Mouse (Mus musculus): ENCODE measurements around the gene Col25a1.

- TF ChIP-seq CEBPB (IDR thresholded peaks at IDR 0.05; ENCODE audit: insufficient read depth, poor library complexity, severe bottlenecking) (no peak), E2F4 (IDR thresholded peaks at IDR 0.05; ENCODE audit: insufficient read depth) (no peak), POLR2A (IDR thresholded peaks at IDR 0.05; ENCODE audit: insufficient read length, low read depth) (no peak), MAX (IDR thresholded peaks at IDR 0.05; ENCODE audit: low read depth) (no peak), MYOD1 (IDR thresholded peaks at IDR 0.05; ENCODE audit: control insufficient read depth in 1 of 3, insufficient read length in 2 of 3, low read depth in 2 of 3) (no peak), POLR2AphosphoS2 (IDR thresholded peaks at IDR 0.05; ENCODE audit: insufficient read length, low read depth) (no peak), USF1 (IDR thresholded peaks at IDR 0.05; ENCODE audit: low read depth) (no peak), SRF (IDR thresholded peaks at IDR 0.05; ENCODE audit: control insufficient read depth, insufficient read length, low read depth) (no peak), TCF3 (IDR thresholded peaks at IDR 0.05; ENCODE audit: insufficient read length, low read depth) (no peak), TCF12 (IDR thresholded peaks at IDR 0.05; ENCODE audit: insufficient read depth, poor library complexity, severe bottlenecking) (no peak), REST (IDR thresholded peaks at IDR 0.05; ENCODE audit: insufficient read depth, insufficient read length) (no peak), MYOG (IDR thresholded peaks at IDR 0.05; ENCODE audit: control insufficient read depth in 1 of 3, insufficient read depth in 1 of 3, insufficient read length in 2 of 3, low read depth in 2 of 3) (no peak)
These were observed 247.3 kb downstream of the Col25a1 start for GRCm38 (mm10) chr3:130378626-130379025.
